8 mouse cellular contexts compared by ENCODE assay signal in genomic region chr5:116592801-116593430, GRCm38 (mm10). TPM values are rescaled to one million over a fixed set of nuclear protein-coding genes. Genes with fewer than 3 reads are reported as not detected.
DNase-seq lines count a peak whose midpoint lies in the region; ATAC-seq and TF ChIP-seq lines count a peak whose summit lies in the region.

No protein-coding gene starts in this region.

- peak; percentile 65 for TF ChIP-seq CTCF in heart, adult 2 months (IDR thresholded peaks at IDR 0.05)
- peak; percentile 89 for TF ChIP-seq CTCF in forebrain, postnatal 0 days (IDR thresholded peaks at IDR 0.05; ENCODE audit: low read depth)

- no peak for TF ChIP-seq POLR2A in heart, adult 2 months (IDR thresholded peaks at IDR 0.05; ENCODE audit: insufficient read depth, low read depth, low read length)

- no peaks in the 10 kb centered on the region for H3K79me2 ChIP-seq in heart, adult 2 months (replicated peaks; ENCODE audit: control insufficient read depth, insufficient read depth, low read length)

- WGBS in heart, adult 2 months: 2% methylated on average over 12 of the region's 12 CpGs
- WGBS in forebrain, postnatal 0 days: 0% methylated on average over 12 of the region's 12 CpGs

- no peaks in the 10 kb centered on the region for H3K9me3 ChIP-seq in forebrain, postnatal 0 days (ENCODE audit: low read length)

- H3K4me3 ChIP-seq in heart, adult 2 months: no peak overlapping the region
- H3K4me3 ChIP-seq in forebrain, postnatal 0 days (ENCODE audit: low read depth, low read length): peak overlapping the region; percentile 82

- TF ChIP-seq EP300 in heart, adult 2 months (IDR thresholded peaks at IDR 0.05; ENCODE audit: insufficient read depth, low read depth, low read length): no peak

- H3K4me2 ChIP-seq in forebrain, postnatal 0 days (ENCODE audit: low read depth): peak overlapping the region; percentile 74

- H3K4me1 ChIP-seq in heart, adult 2 months (ENCODE audit: control insufficient read depth, insufficient read depth, low read length): no peaks in the 10 kb centered on the region
- peaks cover 14% of the 10 kb centered on the region for H3K4me1 ChIP-seq in forebrain, postnatal 0 days (ENCODE audit: insufficient read depth)

- ATAC-seq in forebrain, postnatal 0 days: peak; percentile 54

- no peak for DNase-seq in heart, adult 2 months
- no peak for DNase-seq in heart, adult 8-10 months (ENCODE audit: low spot score)
- peak; percentile 6 for DNase-seq in 3T3-L1 (ENCODE audit: low read depth, low spot score)
- DNase-seq in cerebellum, adult 8-10 months: peak; percentile 75
- DNase-seq in forebrain, postnatal 0 days: peak; percentile 88
- peak; percentile 62 to 72 for DNase-seq in left cerebral cortex, postnatal 25 days (ENCODE audit: low spot score in 2 of 2)
- peak; percentile 92 for DNase-seq in retina, embryonic 14.5 days (ENCODE audit: low spot score)
- DNase-seq in ovary, postnatal 10 days (ENCODE audit: low spot score): no peak

- H3K27ac ChIP-seq in heart, adult 2 months: no peak overlapping the region
- peak overlapping the region; percentile 92 for H3K27ac ChIP-seq in forebrain, postnatal 0 days (ENCODE audit: low read depth, low read length)

- H3K36me3 ChIP-seq in heart, adult 2 months (ENCODE audit: control insufficient read depth, insufficient read depth, low read length): no peaks in the 10 kb centered on the region
- no peaks in the 10 kb centered on the region for H3K36me3 ChIP-seq in forebrain, postnatal 0 days (ENCODE audit: insufficient read depth)

- intact Hi-C loops in heart, adult 2 months (cut with DNase I): loop anchor here (5.0 to 10.0 kb wide), 2 partner anchors 358 to 471 kb away; no protein-coding TSS in a partner anchor
- intact Hi-C loops in left cerebral cortex, postnatal 25 days (cut with DNase I): loop anchor here (2.0 to 5.0 kb wide), 5 partner anchors 151 to 470 kb away; no protein-coding TSS in a partner anchor

- peaks cover 11% of the 10 kb centered on the region for H3K27me3 ChIP-seq in heart, adult 2 months (ENCODE audit: control insufficient read depth, insufficient read depth, low read length)
- H3K27me3 ChIP-seq in forebrain, postnatal 0 days (ENCODE audit: insufficient read depth, low read length): no peaks in the 10 kb centered on the region

- no peak overlapping the region for H3K9ac ChIP-seq in heart, adult 2 months (ENCODE audit: low read depth, low read length)
- peak overlapping the region; percentile 79; the same call in 1 of the 2 replicates for H3K9ac ChIP-seq in forebrain, postnatal 0 days

RNA-seq across cellular contexts. Expression of gene Srrm4, which starts 1.3 kb away (rescaled TPM):
- total RNA-seq in heart, adult 2 months (2021): 10 to 100 TPM in 1 of 2 experiments, 1 to 10 TPM in 1; 9.3 to 12.2 TPM
- 7.1 and 7.7 TPM in 2 replicates for polyA plus RNA-seq in heart, adult 2 months (2012; rRNA removed)
- 10 to 100 TPM in 3 of 4 experiments, 1 to 10 TPM in 1; 8.5 to 17.1 (median 13.6) TPM for total RNA-seq in heart, adult 8-10 months (2022)
- 7.2 and 12.7 TPM in 2 replicates for total RNA-seq in forebrain, postnatal 0 days (2014; rRNA removed)
- polyA plus RNA-seq in forebrain, postnatal 0 days (2015; fragmentation: Nextera tagmentation; extraction: Ambion mirVana): 10.8 and 16.4 TPM in 2 replicates
- 10 to 100 TPM; 22.4 to 26.8 TPM for total RNA-seq in left cerebral cortex, postnatal 25 days (2021)

Comparison
In these comparisons a context has a peak if more than half of its experiments do, and no peak if none do; other contexts are left out.
1. DNase-seq: peak in 3T3-L1 (single experiment), cerebellum, adult 8-10 months (single experiment), forebrain, postnatal 0 days (single experiment), left cerebral cortex, postnatal 25 days (2 of 2) and retina, embryonic 14.5 days (single experiment); none in heart, adult 2 months (0 of 2), heart, adult 8-10 months (single experiment) and ovary, postnatal 10 days (single experiment).